9 mouse cellular contexts compared by ENCODE assay signal in genomic region chr14:118151651-118152293, GRCm38 (mm10). TPM values are rescaled to one million over a fixed set of nuclear protein-coding genes. Genes with fewer than 3 reads are reported as not detected.
DNase-seq lines count a peak whose midpoint lies in the region; ATAC-seq and TF ChIP-seq lines count a peak whose summit lies in the region.
"Had no signal": no experiment of that assay in that cellular context is flagged by ENCODE, and none has a peak within 500 bp of the region (broad histone marks: within the 10 kb centered on the region; RNA-seq: fewer than 3 reads in every experiment).

No protein-coding gene starts in this region.

- H3K9me3 ChIP-seq in hindbrain, embryonic 16.5 days (ENCODE audit: control insufficient read depth, low read length), result no peaks in the 10 kb centered on the region
- H3K9me3 ChIP-seq in hindbrain, embryonic 13.5 days, result no peaks in the 10 kb centered on the region
- H3K9me3 ChIP-seq: neural tube, embryonic 15.5 days had no signal

- H3K4me1 ChIP-seq in hindbrain, embryonic 16.5 days (ENCODE audit: control insufficient read depth, insufficient read depth, low read depth, low read length), result no peaks in the 10 kb centered on the region
- H3K4me1 ChIP-seq in hindbrain, embryonic 13.5 days (replicated peaks), result no peaks in the 10 kb centered on the region
- H3K4me1 ChIP-seq in cortical plate, adult 2 months (ENCODE audit: control insufficient read depth, insufficient read depth, low read length), result peaks cover 2% of the 10 kb centered on the region
- no peaks in the 10 kb centered on the region for H3K4me1 ChIP-seq in thymus, adult 2 months (replicated peaks; ENCODE audit: control insufficient read depth, insufficient read depth, low read length)
- H3K4me1 ChIP-seq: neural tube, embryonic 15.5 days had no signal

- H3K4me3 ChIP-seq in hindbrain, embryonic 16.5 days (ENCODE audit: low read length), result no peak overlapping the region
- no peak overlapping the region for H3K4me3 ChIP-seq in hindbrain, embryonic 13.5 days
- no peak overlapping the region for H3K4me3 ChIP-seq in cortical plate, adult 2 months (ENCODE audit: insufficient read depth, low read length)
- no peak overlapping the region for H3K4me3 ChIP-seq in thymus, adult 2 months (ENCODE audit: control insufficient read depth, insufficient read depth, low read length)
- H3K4me3 ChIP-seq: neural tube, embryonic 15.5 days had no signal

- peak; percentile 70 for TF ChIP-seq CTCF in cortical plate, adult 2 months (IDR thresholded peaks at IDR 0.05; ENCODE audit: extremely low read depth, insufficient read depth, low read length)
- no peak for TF ChIP-seq CTCF in thymus, adult 2 months (IDR thresholded peaks at IDR 0.05; ENCODE audit: borderline replicate concordance, control insufficient read depth, extremely low read depth, insufficient read depth, low read length, poor library complexity)

- no peak for TF ChIP-seq POLR2A in cortical plate, adult 2 months (IDR thresholded peaks at IDR 0.05; ENCODE audit: extremely low read depth, insufficient read depth, low read length)
- TF ChIP-seq POLR2A in thymus, adult 2 months (IDR thresholded peaks at IDR 0.05; ENCODE audit: control insufficient read depth, extremely low read depth, insufficient read depth, low read length, poor library complexity), result no peak

- WGBS in hindbrain, embryonic 16.5 days, result 74% methylated on average over 5 of the region's 5 CpGs
- WGBS in hindbrain, embryonic 13.5 days, result 85% methylated on average over 5 of the region's 5 CpGs
- 92% methylated on average over 5 of the region's 5 CpGs for WGBS in thymus, adult 2 months

- peaks cover 12% of the 10 kb centered on the region for H3K36me3 ChIP-seq in hindbrain, embryonic 16.5 days (ENCODE audit: control insufficient read depth, insufficient read depth, low read length)
- H3K36me3 ChIP-seq in hindbrain, embryonic 13.5 days, result peaks cover 42% of the 10 kb centered on the region
- no peaks in the 10 kb centered on the region for H3K36me3 ChIP-seq in thymus, adult 2 months (ENCODE audit: control insufficient read depth, insufficient read depth, low read length)

- H3K27ac ChIP-seq in hindbrain, embryonic 16.5 days (ENCODE audit: low read depth, low read length), result no peak overlapping the region
- H3K27ac ChIP-seq in hindbrain, embryonic 13.5 days, result no peak overlapping the region
- H3K27ac ChIP-seq in cortical plate, adult 2 months (ENCODE audit: insufficient read depth, low read length), result no peak overlapping the region
- no peak overlapping the region for H3K27ac ChIP-seq in thymus, adult 2 months (ENCODE audit: control insufficient read depth, insufficient read depth, low read length)
- H3K27ac ChIP-seq: neural tube, embryonic 15.5 days had no signal

- peak; percentile 60; the same call in 1 of the 2 replicates for ATAC-seq in hindbrain, embryonic 16.5 days
- no peak for ATAC-seq in hindbrain, embryonic 13.5 days (ENCODE audit: low FRiP score)

- DNase-seq in MN1 (ENCODE audit: low spot score), result peak; percentile 41
- peak; percentile 15 for DNase-seq in lung, postnatal 14 days
- no peak for DNase-seq in thymus, adult 2 months
- DNase-seq in layer of hippocampus, postnatal 25 days (ENCODE audit: extremely low spot score in 1 of 2, low spot score in 1 of 2), result no peak
- DNase-seq: left cerebral cortex, postnatal 4 days had no signal

- H3K4me2 ChIP-seq in hindbrain, embryonic 16.5 days (ENCODE audit: low read length), result no peak overlapping the region
- no peak overlapping the region for H3K4me2 ChIP-seq in hindbrain, embryonic 13.5 days
- H3K4me2 ChIP-seq: neural tube, embryonic 15.5 days had no signal

- no peak overlapping the region for H3K9ac ChIP-seq in hindbrain, embryonic 16.5 days (ENCODE audit: low read depth, low read length)
- no peak overlapping the region for H3K9ac ChIP-seq in hindbrain, embryonic 13.5 days
- H3K9ac ChIP-seq: neural tube, embryonic 15.5 days had no signal

- no peaks in the 10 kb centered on the region for H3K27me3 ChIP-seq in hindbrain, embryonic 16.5 days (replicated peaks; ENCODE audit: control insufficient read depth, insufficient read depth, low read length)
- no peaks in the 10 kb centered on the region for H3K27me3 ChIP-seq in hindbrain, embryonic 13.5 days
- H3K27me3 ChIP-seq in thymus, adult 2 months (ENCODE audit: control insufficient read depth, insufficient read depth, low read length), result no peaks in the 10 kb centered on the region
- H3K27me3 ChIP-seq: neural tube, embryonic 15.5 days had no signal

RNA-seq across cellular contexts. Expression of gene Gpr180, which starts 14.8 kb away (rescaled TPM):
- 49.4 and 49.8 TPM in 2 replicates for polyA plus RNA-seq in hindbrain, embryonic 16.5 days (2015; fragmentation: Nextera tagmentation; extraction: Ambion mirVana)
- polyA plus RNA-seq in hindbrain, embryonic 13.5 days (2015; fragmentation: Nextera tagmentation; extraction: Ambion mirVana), result 36.2 and 39.8 TPM in 2 replicates
- polyA plus RNA-seq in cortical plate, adult 2 months (2012; rRNA removed), result 29.7 and 33.0 TPM in 2 replicates
- polyA plus RNA-seq in thymus, adult 2 months (2012; rRNA removed), result 19.2 and 21.9 TPM in 2 replicates
- total RNA-seq in layer of hippocampus, postnatal 25 days (2021), result 10 to 100 TPM; 25.5 to 26.0 TPM

RNA-seq across cellular contexts. Expression of gene Tgds, which starts 19.2 kb away (rescaled TPM):
- 15.3 and 16.1 TPM in 2 replicates for polyA plus RNA-seq in hindbrain, embryonic 16.5 days (2015; fragmentation: Nextera tagmentation; extraction: Ambion mirVana)
- polyA plus RNA-seq in hindbrain, embryonic 13.5 days (2015; fragmentation: Nextera tagmentation; extraction: Ambion mirVana), result 19.6 and 21.3 TPM in 2 replicates
- 7.9 and 8.3 TPM in 2 replicates for polyA plus RNA-seq in cortical plate, adult 2 months (2012; rRNA removed)
- 13.2 and 13.7 TPM in 2 replicates for polyA plus RNA-seq in thymus, adult 2 months (2012; rRNA removed)
- total RNA-seq in layer of hippocampus, postnatal 25 days (2021), result 1 to 10 TPM; 8.3 to 8.4 TPM

Comparison
In these comparisons a context has a peak if more than half of its experiments do, and no peak if none do; other contexts are left out.
1. DNase-seq: peak in MN1 (single experiment) and lung, postnatal 14 days (single experiment); none in thymus, adult 2 months (single experiment) and layer of hippocampus, postnatal 25 days (0 of 2).